Mouse (Mus musculus) lung, postnatal 0 days (tissue): Measurements from ENCODE around the gene Akr1b8. TPM values are rescaled to one million over a fixed set of nuclear protein-coding genes. Genes with fewer than 3 reads are reported as not detected.
"Not testable (repeated sequence)": the region's sequence is repeated elsewhere in the genome, so short reads cannot be mapped to it uniquely, and the experiment has no call there.

Experiments
- ATAC-seq: fragments of 200-750 bp; cut with Nextera tagmentation; 2 replicates; pipeline ENCODE4 v1.8.0; 2017; ENCODE audit warnings: moderate library complexity
- DNase-seq: peaks from one replicate; pipeline ENCODE4 v3.0.0-alpha.2; 2016; ENCODE audit warnings: low spot score
- H3K27ac ChIP-seq: fragments of 300-500 bp; sonication (generic); 2 replicates; pipeline ENCODE4 v1.5.1; 2014; ENCODE audit warnings: antibody characterized with exemption, mild to moderate bottlenecking, low read length, mixed read lengths
- H3K27me3 ChIP-seq: fragments of 300-500 bp; sonication (generic); replicated peaks from 2 replicates; pipeline ENCODE4 v1.6.1; 2014; ENCODE audit warnings: low read length, mixed read lengths; ENCODE audit not compliant: insufficient read depth
- H3K36me3 ChIP-seq: fragments of 300-500 bp; sonication (generic); 2 replicates; pipeline ENCODE4 v1.6.1; 2014; ENCODE audit warnings: low read length, mixed read lengths; ENCODE audit not compliant: insufficient read depth
- H3K4me1 ChIP-seq: fragments of 300-500 bp; sonication (generic); 2 replicates; pipeline ENCODE4 v1.6.1; 2014; ENCODE audit warnings: antibody characterized with exemption, low read depth, low read length, mixed read lengths; ENCODE audit not compliant: insufficient read depth
- H3K4me2 ChIP-seq: fragments of 300-500 bp; sonication (generic); replicated peaks from 2 replicates; pipeline ENCODE4 v1.6.1; 2014; ENCODE audit warnings: low read depth, mild to moderate bottlenecking, low read length, moderate library complexity, mixed read lengths
- H3K4me3 ChIP-seq: fragments of 300-500 bp; sonication (generic); 2 replicates; pipeline ENCODE4 v1.5.1; 2014; ENCODE audit warnings: low read depth, low read length
- H3K9ac ChIP-seq: fragments of 300-500 bp; sonication (generic); replicated peaks from 2 replicates; pipeline ENCODE4 v1.6.1; 2014; ENCODE audit warnings: low read depth, mild to moderate bottlenecking
- H3K9me3 ChIP-seq: fragments of 300-500 bp; sonication (generic); 2 replicates; pipeline ENCODE4 v1.6.1; 2016; ENCODE audit warnings: low read length, mixed read lengths
- CTCF ChIP-seq: IDR thresholded peaks from 2 replicates; pipeline ENCODE4 v1.5.1; 2016; ENCODE audit warnings: antibody characterized with exemption, mild to moderate bottlenecking
- EP300 ChIP-seq: IDR thresholded peaks from 2 replicates; pipeline ENCODE4 v1.6.1; 2016; ENCODE audit warnings: antibody characterized with exemption, mild to moderate bottlenecking, control low read depth
- WGBS: fragments of 180-500 bp; shearing (Covaris S2); extraction: QIAGEN DNeasy Blood & Tissue Kit; methylation state at CpG from one replicate; pipeline ENCODE4 v1.1.7; 2014; 5-methylcytosine and 5-hydroxymethylcytosine counted together
- polyA plus RNA-seq: library from polyadenylated mRNA; unstranded; fragments of >200 nt; fragmentation: Nextera tagmentation; extraction: Ambion mirVana; gene quantifications from 2 replicates; pipeline ENCODE4 v1.2.1, GENCODE M21; 2015

Akr1b8 gene
- polyA plus RNA-seq, 1 experiment from 2014 or later: 15.7 TPM

- DNase-seq: no peak
- Histone ChIP-seq H3K9me3 (no peaks in the 10 kb centered on the region), H3K4me3 (no peak overlapping the region), H3K27me3 (no peaks in the 10 kb centered on the region), H3K4me1 (no peaks in the 10 kb centered on the region), H3K9ac (no peak overlapping the region), H3K4me2 (no peak overlapping the region), H3K27ac (no peak overlapping the region), H3K36me3 (no peaks in the 10 kb centered on the region)
- ATAC-seq: no peak
- WGBS: 66% methylated on average over 7 of the region's 7 CpGs
- TF ChIP-seq EP300: no peak
- TF ChIP-seq CTCF: no peak
Measured at GRCm38 (mm10) chr6:34373841-34374240, 19.9 kb downstream of the Akr1b8 start.

GRCm38 (mm10) chr6:34375888-34376287 lies 22.0 kb downstream of the Akr1b8 start:
- not testable (repeated sequence) for ATAC-seq, H3K9ac ChIP-seq, H3K4me1 ChIP-seq, H3K27me3 ChIP-seq, DNase-seq, H3K4me2 ChIP-seq, H3K36me3 ChIP-seq, H3K9me3 ChIP-seq, H3K27ac ChIP-seq, H3K4me3 ChIP-seq
- WGBS: 67% methylated on average over 5 of the region's 5 CpGs

- no peak overlapping the region for H3K4me3 ChIP-seq
- 48% methylated on average over 8 of the region's 8 CpGs for WGBS
- no peaks in the 10 kb centered on the region for H3K4me1 ChIP-seq
- DNase-seq (no peak), ATAC-seq (no peak)
- no peaks in the 10 kb centered on the region for H3K36me3 ChIP-seq
- H3K27me3 ChIP-seq: no peaks in the 10 kb centered on the region
- TF ChIP-seq CTCF (no peak), EP300 (no peak)
- no peak overlapping the region for H3K27ac ChIP-seq
- no peak overlapping the region for H3K9ac ChIP-seq
- no peaks in the 10 kb centered on the region for H3K9me3 ChIP-seq
- H3K4me2 ChIP-seq: no peak overlapping the region
Measured at GRCm38 (mm10) chr6:34383401-34383800, 29.5 kb downstream of the Akr1b8 start.

- peak; percentile 85 for ATAC-seq
- Histone ChIP-seq H3K27me3 (no peaks in the 10 kb centered on the region), H3K4me1 (no peaks in the 10 kb centered on the region), H3K4me3 (peak within 1 kb of the TSS; percentile 54), H3K9ac (peak within 1 kb of the TSS; percentile 36; the same call in 1 of the 2 replicates), H3K36me3 (no peaks in the 10 kb centered on the region), H3K4me2 (peak within 1 kb of the TSS; percentile 75), H3K27ac (peak within 1 kb of the TSS; percentile 66), H3K9me3 (no peaks in the 10 kb centered on the region)
- under 1% methylated on average over 17 of the region's 17 CpGs for WGBS
- DNase-seq: peak; percentile 80
- TF ChIP-seq EP300 (peak; percentile 43; the same call in 1 of the 2 replicates), CTCF (no peak)
Measured at GRCm38 (mm10) chr6:34384110-34384661, 30.3 kb downstream of the Akr1b8 start, which contains the start of gene Akr1b10. Gene Akr1b10 (plus strand): TSS chr6:34384218.

- peak; percentile 76 for ATAC-seq
- H3K36me3 ChIP-seq: no peaks in the 10 kb centered on the region
- H3K27me3 ChIP-seq: no peaks in the 10 kb centered on the region
- peak overlapping the region; percentile 66; the same call in 1 of the 2 replicates for H3K27ac ChIP-seq
- H3K9me3 ChIP-seq: no peaks in the 10 kb centered on the region
- peak; percentile 35 for DNase-seq
- TF ChIP-seq EP300 (no peak), CTCF (no peak)
- WGBS: 4% methylated on average over 13 of the region's 13 CpGs
- H3K4me2 ChIP-seq: peak overlapping the region; percentile 75
- H3K4me1 ChIP-seq: no peaks in the 10 kb centered on the region
- H3K9ac ChIP-seq: peak overlapping the region; percentile 36; the same call in 1 of the 2 replicates
- H3K4me3 ChIP-seq: peak overlapping the region; percentile 54
Measured at GRCm38 (mm10) chr6:34384701-34385370, 30.9 kb downstream of the Akr1b8 start.

GRCm38 (mm10) chr6:34388420-34389156 lies 34.7 kb downstream of the Akr1b8 start:
- H3K27me3 ChIP-seq: no peaks in the 10 kb centered on the region
- no peak overlapping the region for H3K4me2 ChIP-seq
- ATAC-seq (no peak), DNase-seq (no peak)
- no peak overlapping the region for H3K27ac ChIP-seq
- H3K4me3 ChIP-seq: no peak overlapping the region
- TF ChIP-seq CTCF: no peak
- TF ChIP-seq EP300: no peak
- no peak overlapping the region for H3K9ac ChIP-seq
- H3K9me3 ChIP-seq: no peaks in the 10 kb centered on the region
- WGBS: 85% methylated on average over 4 of the region's 4 CpGs
- H3K4me1 ChIP-seq: no peaks in the 10 kb centered on the region
- H3K36me3 ChIP-seq: 0 out of 2 replicates have a peak, but pooled peaks cover 6% of the 10 kb centered on the region
